31 mouse cellular contexts compared by ENCODE assay signal in genomic region chr11:3581908-3582307, GRCm38 (mm10).
"Had no signal": no experiment of that assay in that cellular context is flagged by ENCODE, and none has a peak within 500 bp of the region (broad histone marks: within the 10 kb centered on the region; RNA-seq: fewer than 3 reads in every experiment).

No protein-coding gene starts in this region.

- H3K4me1 ChIP-seq: heart, embryonic 12.5 days; hindbrain, embryonic 10.5 days; hindbrain, embryonic 12.5 days; hindbrain, embryonic 13.5 days; hindbrain, embryonic 15.5 days; intestine, embryonic 15.5 days had no signal

- H3K27me3 ChIP-seq: heart, embryonic 12.5 days; heart, embryonic 13.5 days; heart, embryonic 15.5 days; hindbrain, embryonic 12.5 days; hindbrain, embryonic 13.5 days; hindbrain, embryonic 15.5 days; intestine, embryonic 15.5 days had no signal

- H3K4me2 ChIP-seq: heart, embryonic 11.5 days; heart, embryonic 12.5 days; heart, embryonic 13.5 days; heart, embryonic 15.5 days; hindbrain, embryonic 12.5 days; hindbrain, embryonic 13.5 days; hindbrain, embryonic 14.5 days; hindbrain, embryonic 15.5 days; intestine, embryonic 15.5 days had no signal

- H3K27ac ChIP-seq: heart, embryonic 10.5 days; heart, embryonic 13.5 days; heart, embryonic 15.5 days; hindbrain, embryonic 10.5 days; hindbrain, embryonic 12.5 days; hindbrain, embryonic 13.5 days; hindbrain, embryonic 14.5 days; hindbrain, embryonic 15.5 days; hindbrain, postnatal 0 days; intestine, embryonic 15.5 days; kidney, postnatal 0 days; layer of hippocampus, adult 2 months; left cerebral cortex, adult 2 months had no signal

- ATAC-seq: hindbrain, embryonic 16.5 days; hindbrain, postnatal 0 days; inflammation-experienced regulatory T-cells, adult 6 months; intestine, embryonic 15.5 days; intestine, embryonic 16.5 days; intestine, postnatal 0 days had no signal

- H3K36me3 ChIP-seq: heart, embryonic 10.5 days; heart, embryonic 12.5 days; heart, embryonic 13.5 days; heart, embryonic 15.5 days; hindbrain, embryonic 10.5 days; hindbrain, embryonic 12.5 days; hindbrain, embryonic 13.5 days; hindbrain, embryonic 15.5 days; intestine, embryonic 15.5 days had no signal

- H3K4me3 ChIP-seq: heart, embryonic 10.5 days; heart, embryonic 12.5 days; heart, embryonic 13.5 days; heart, embryonic 15.5 days; hindbrain, embryonic 10.5 days; hindbrain, embryonic 12.5 days; hindbrain, embryonic 13.5 days; hindbrain, embryonic 15.5 days; intestine, embryonic 15.5 days; layer of hippocampus, adult 2 months; left cerebral cortex, adult 2 months had no signal

- H3K9ac ChIP-seq: heart, embryonic 12.5 days; heart, embryonic 13.5 days; heart, embryonic 15.5 days; hindbrain, embryonic 12.5 days; hindbrain, embryonic 13.5 days; hindbrain, embryonic 14.5 days; hindbrain, embryonic 15.5 days; intestine, embryonic 15.5 days had no signal

- H3K9me3 ChIP-seq: heart, embryonic 10.5 days; heart, embryonic 13.5 days; heart, embryonic 15.5 days; hindbrain, embryonic 12.5 days; hindbrain, embryonic 13.5 days; hindbrain, embryonic 15.5 days; intestine, embryonic 15.5 days had no signal

- DNase-seq: heart, postnatal 10 days; heart, postnatal 14 days; heart, postnatal 36 days; heart, postnatal 4 days; kidney, adult 11 months; kidney, adult 18-20 months; kidney, adult 8-10 months; kidney, postnatal 10 days; kidney, postnatal 14 days; kidney, postnatal 25 days; layer of hippocampus, adult 9-11 months; layer of hippocampus, postnatal 36 days had no signal
